Mouse (Mus musculus): Measurements from ENCODE around the gene Pnisr. TPM values are rescaled to one million over a fixed set of nuclear protein-coding genes. Genes with fewer than 3 reads are reported as not detected.

Pnisr gene
- 100 to 1,000 TPM in 1 of 2 experiments, 10 to 100 TPM in 1; 97.5 to 104 TPM for total RNA-seq (2023)

GRCm38 (mm10) chr4:21847481-21848286, at the start of gene Pnisr:
TSS of gene Pnisr (plus strand) at chr4:21847583.

GRCm38 (mm10) chr4:21879565-21880220, 32.3 kb downstream of the Pnisr start, which contains the start of gene Coq3:
TSS of gene Coq3 (plus strand) at chr4:21879673.

Other genes with a start within 250 kb of the Pnisr start
- gene Prdm13, start 161.6 kb upstream of the Pnisr start, total RNA-seq (2023), result not detected
- 10 to 100 TPM; 18.6 to 19.9 TPM for gene Ccnc, start 119.9 kb upstream of the Pnisr start, total RNA-seq (2023)
- 10 to 100 TPM; 19.5 to 21.8 TPM for gene Usp45, start 80.4 kb upstream of the Pnisr start, total RNA-seq (2023)
- gene Tstd3, start 80.4 kb upstream of the Pnisr start, total RNA-seq (2023), result 10 to 100 TPM in 1 of 2 experiments, 1 to 10 TPM in 1; 7.6 to 11.2 TPM
- 1 to 10 TPM; 1.9 to 2.5 TPM for gene Coq3, start 32.1 kb downstream of the Pnisr start, total RNA-seq (2023)
- not detected for gene Faxc, start 83.7 kb downstream of the Pnisr start, total RNA-seq (2023)